Mouse (Mus musculus) intestine, embryonic 14.5 days (tissue): Measurements from ENCODE around the gene Plcb1. TPM values are rescaled to one million over a fixed set of nuclear protein-coding genes. Genes with fewer than 3 reads are reported as not detected.
A peak's percentile ranks its signal among the peaks of the same experiment; 100 is the strongest.

ENCODE experiments used
- ATAC-seq: fragments of 200-750 bp; cut with Nextera tagmentation; replicated peaks from 2 replicates; pipeline ENCODE4 v1.8.0; 2017; ENCODE audit warnings: low read depth, moderate number of reproducible peaks, moderate TSS enrichment, moderate library complexity; ENCODE audit not compliant: low FRiP score, low TSS enrichment
- DNase-seq: peaks from one replicate; pipeline ENCODE4 v3.0.0-alpha.2; 2018; ENCODE audit warnings: low spot score
- H3K27ac ChIP-seq: fragments of 300-500 bp; sonication (generic); 2 replicates; pipeline ENCODE4 v1.5.1; 2014; ENCODE audit warnings: low read depth, mild to moderate bottlenecking, control low read depth
- H3K27me3 ChIP-seq: fragments of 300-500 bp; sonication (generic); replicated peaks from 2 replicates; pipeline ENCODE4 v1.6.1; 2014; ENCODE audit warnings: low read length, control low read depth; ENCODE audit not compliant: control insufficient read depth, insufficient read depth
- H3K36me3 ChIP-seq: fragments of 300-500 bp; sonication (generic); 2 replicates; pipeline ENCODE4 v1.6.1; 2014; ENCODE audit warnings: low read length, control low read depth; ENCODE audit not compliant: control insufficient read depth, insufficient read depth
- H3K4me1 ChIP-seq: fragments of 300-500 bp; sonication (generic); replicated peaks from 2 replicates; pipeline ENCODE4 v1.6.1; 2014; ENCODE audit warnings: low read length, control low read depth, mixed read lengths; ENCODE audit not compliant: control insufficient read depth, insufficient read depth
- H3K4me2 ChIP-seq: fragments of 300-500 bp; sonication (generic); 2 replicates; pipeline ENCODE4 v1.6.1; 2014; ENCODE audit warnings: low read length
- H3K4me3 ChIP-seq: fragments of 300-500 bp; sonication (generic); 2 replicates; pipeline ENCODE4 v1.5.1; 2014; ENCODE audit warnings: low read depth, low read length, control low read depth, mixed read lengths
- H3K9ac ChIP-seq: fragments of 300-500 bp; sonication (generic); 2 replicates; pipeline ENCODE4 v1.6.1; 2014; ENCODE audit warnings: mild to moderate bottlenecking, low read length
- H3K9me3 ChIP-seq: fragments of 300-500 bp; sonication (generic); 2 replicates; pipeline ENCODE4 v1.6.1; 2016; ENCODE audit warnings: low read length, control low read depth; ENCODE audit not compliant: control insufficient read depth
- WGBS: fragments of 180-500 bp; shearing (Covaris S2); extraction: QIAGEN DNeasy Blood & Tissue Kit; methylation state at CpG from one replicate; pipeline ENCODE4 v1.1.7; 2014; 5-methylcytosine and 5-hydroxymethylcytosine counted together
- polyA plus RNA-seq: library from polyadenylated mRNA; unstranded; fragments of >200 nt; fragmentation: Nextera tagmentation; extraction: Ambion mirVana; gene quantifications from 2 replicates; pipeline ENCODE4 v1.2.1, GENCODE M21; 2014

The Plcb1 gene
- polyA plus RNA-seq, 1 experiment from 2014 or later: 14.0 TPM

DNA sequence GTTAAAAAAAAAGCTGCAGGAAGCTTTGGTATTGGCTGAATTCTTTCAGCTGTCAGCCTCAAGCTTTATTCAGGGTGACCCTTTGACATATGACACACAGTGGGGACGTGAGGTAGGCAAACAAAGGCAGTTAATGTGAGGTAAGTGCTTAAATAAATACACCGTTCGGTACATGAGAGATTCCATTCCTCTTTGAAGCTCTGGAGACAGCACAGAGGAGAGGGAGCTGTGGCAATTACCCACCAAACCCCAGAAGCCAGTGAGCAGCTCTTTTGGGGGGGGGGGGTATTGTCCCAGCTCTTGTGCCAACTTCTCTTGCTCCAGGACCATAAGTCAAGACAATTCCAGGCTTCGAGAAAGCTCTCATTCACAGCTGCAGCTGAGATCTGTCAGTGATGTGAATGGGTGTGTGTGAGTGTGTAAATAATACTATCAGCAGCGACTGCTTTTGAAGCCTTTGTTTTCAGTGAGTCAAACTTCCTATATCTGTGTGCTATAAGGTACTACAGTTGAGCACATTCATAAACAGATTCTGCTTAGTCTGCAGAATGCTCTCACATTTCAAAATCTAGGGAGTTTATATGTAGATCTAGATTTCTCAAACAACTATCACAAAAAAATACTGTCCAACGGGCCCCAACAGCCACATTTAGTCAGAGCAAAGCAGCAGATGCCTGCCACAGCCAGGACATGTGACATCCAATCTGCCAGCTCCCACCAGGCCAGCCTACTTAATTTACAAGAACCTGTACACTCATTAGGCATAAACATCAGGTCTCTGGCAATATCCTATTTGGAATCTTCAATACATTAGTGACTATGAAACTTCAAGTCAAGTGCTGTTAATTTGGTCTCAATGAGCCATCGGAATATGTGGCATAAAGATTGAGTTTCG, 40.5 kb downstream of the Plcb1 start:
- H3K27me3 ChIP-seq: no peaks in the 10 kb centered on the region
- 30% methylated on average over 8 of the region's 8 CpGs for WGBS
- peak; percentile 64 for DNase-seq
- 0 out of 2 replicates have a peak overlapping the region, but pooled peaks have one; percentile 18 for H3K4me2 ChIP-seq
- H3K4me1 ChIP-seq: peaks cover 6% of the 10 kb centered on the region; the same call in 1 of the 2 replicates
- no peak overlapping the region for H3K4me3 ChIP-seq
- ATAC-seq: peak; percentile 90
- no peak overlapping the region for H3K9ac ChIP-seq
- H3K36me3 ChIP-seq: no peaks in the 10 kb centered on the region
- H3K27ac ChIP-seq: 0 out of 2 replicates have a peak overlapping the region, but pooled peaks have one; percentile 5
- H3K9me3 ChIP-seq: no peaks in the 10 kb centered on the region

GRCm38 (mm10) chr2:134827778-134828487, 42.1 kb downstream of the Plcb1 start:
- 84% methylated on average over 3 of the region's 3 CpGs for WGBS
- H3K36me3 ChIP-seq: no peaks in the 10 kb centered on the region
- no peak overlapping the region for H3K4me3 ChIP-seq
- H3K27ac ChIP-seq: no peak overlapping the region
- no peak overlapping the region for H3K4me2 ChIP-seq
- ATAC-seq (no peak), DNase-seq (no peak)
- no peak overlapping the region for H3K9ac ChIP-seq
- H3K27me3 ChIP-seq: no peaks in the 10 kb centered on the region
- H3K9me3 ChIP-seq: no peaks in the 10 kb centered on the region
- H3K4me1 ChIP-seq: peaks cover 6% of the 10 kb centered on the region; the same call in 1 of the 2 replicates

DNA sequence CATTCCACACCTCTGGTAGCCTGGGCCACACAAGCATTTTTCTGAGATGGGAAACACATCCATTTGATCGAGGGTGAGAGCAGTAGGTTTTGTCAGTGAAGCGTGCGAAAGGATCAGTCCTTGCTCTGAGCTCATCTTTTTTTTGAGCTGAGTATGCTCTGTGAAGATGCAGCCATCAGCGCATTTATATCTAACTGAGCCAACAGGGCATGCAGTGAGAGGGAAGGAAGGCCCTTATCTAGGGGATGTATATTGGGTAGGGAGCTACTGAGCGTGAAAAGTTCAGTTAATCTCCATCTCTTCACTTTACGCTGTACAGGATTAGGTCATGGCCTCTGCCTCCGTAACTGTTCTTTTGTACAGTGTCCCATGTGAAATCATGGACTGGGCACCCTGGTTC, 46.0 kb downstream of the Plcb1 start:
- Histone ChIP-seq H3K4me2 (no peak overlapping the region), H3K27ac (no peak overlapping the region), H3K9ac (no peak overlapping the region), H3K4me1 (no peaks in the 10 kb centered on the region), H3K9me3 (no peaks in the 10 kb centered on the region), H3K4me3 (no peak overlapping the region), H3K27me3 (no peaks in the 10 kb centered on the region), H3K36me3 (no peaks in the 10 kb centered on the region)
- DNase-seq (no peak), ATAC-seq (no peak)
- WGBS: 92% methylated on average over 7 of the region's 7 CpGs

- Histone ChIP-seq H3K4me3 (no peak overlapping the region), H3K9ac (no peak overlapping the region), H3K9me3 (no peaks in the 10 kb centered on the region), H3K4me1 (no peaks in the 10 kb centered on the region), H3K36me3 (no peaks in the 10 kb centered on the region), H3K4me2 (no peak overlapping the region), H3K27me3 (no peaks in the 10 kb centered on the region), H3K27ac (no peak overlapping the region)
- ATAC-seq (no peak), DNase-seq (no peak)
- 75% methylated on average over 1 of the region's 1 CpGs for WGBS
Observed at GRCm38 (mm10) chr2:134836097-134836496, 50.2 kb downstream of the Plcb1 start.

DNA sequence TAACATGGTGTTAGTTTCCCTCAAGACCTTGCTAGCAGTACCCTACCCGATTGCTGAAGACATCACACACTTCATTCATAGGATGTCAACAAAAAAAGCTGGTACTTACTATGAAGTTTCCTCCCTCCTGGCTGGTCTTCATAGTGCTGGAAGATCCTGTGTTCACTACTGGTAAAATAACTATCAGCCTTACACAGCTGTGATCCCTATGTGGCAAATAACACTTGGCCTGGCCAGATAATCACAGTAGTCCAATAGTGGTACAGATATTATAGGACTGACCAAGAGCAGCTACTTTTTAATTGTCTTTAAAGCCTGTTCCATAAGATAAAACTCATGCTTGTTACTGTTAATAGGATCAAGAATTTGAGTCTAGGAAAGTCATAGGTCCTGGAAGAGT, 52.3 kb downstream of the Plcb1 start:
- no peak for ATAC-seq
- no peaks in the 10 kb centered on the region for H3K4me1 ChIP-seq

DNA sequence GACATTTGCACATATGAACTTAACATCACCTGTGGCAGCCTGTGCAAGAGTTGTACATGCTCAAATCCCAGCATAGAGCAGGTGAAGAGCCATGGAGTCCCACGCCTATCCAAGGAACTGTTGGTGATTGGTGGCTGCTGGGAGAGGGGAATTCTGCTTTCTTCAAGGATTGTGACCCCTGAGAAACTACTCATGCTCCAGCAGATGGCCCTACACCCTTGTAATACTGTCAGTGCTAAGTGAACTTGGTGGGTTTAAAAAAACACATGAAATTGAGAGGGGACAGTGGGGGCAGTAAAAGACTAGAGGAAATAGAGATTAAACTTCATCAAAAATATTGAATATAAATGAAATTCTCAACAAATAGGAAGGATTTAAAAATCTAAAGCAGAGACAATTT, 53.0 kb downstream of the Plcb1 start:
- Histone ChIP-seq H3K4me2 (no peak overlapping the region), H3K27me3 (no peaks in the 10 kb centered on the region), H3K4me1 (no peaks in the 10 kb centered on the region), H3K27ac (no peak overlapping the region), H3K9me3 (no peaks in the 10 kb centered on the region), H3K9ac (no peak overlapping the region), H3K36me3 (no peaks in the 10 kb centered on the region), H3K4me3 (no peak overlapping the region)
- ATAC-seq: no peak
- 72% methylated on average over 1 of the region's 1 CpGs for WGBS
- DNase-seq: no peak

More for the DNA sequence above, 52.3 kb downstream of the Plcb1 start:
- Histone ChIP-seq H3K36me3 (no peaks in the 10 kb centered on the region), H3K27ac (no peak overlapping the region), H3K4me2 (no peak overlapping the region), H3K27me3 (no peaks in the 10 kb centered on the region), H3K9me3 (no peaks in the 10 kb centered on the region), H3K4me3 (no peak overlapping the region), H3K9ac (no peak overlapping the region)
- 74% methylated on average over 1 of the region's 1 CpGs for WGBS
- no peak for DNase-seq

- ATAC-seq: no peak
- DNase-seq: no peak
Observed at GRCm38 (mm10) chr2:134842883-134843282, 57.0 kb downstream of the Plcb1 start.

GRCm38 (mm10) chr2:134844391-134845238, 58.7 kb downstream of the Plcb1 start:
- Histone ChIP-seq H3K4me2 (0 out of 2 replicates have a peak overlapping the region, but pooled peaks have one; percentile 20), H3K4me1 (no peaks in the 10 kb centered on the region), H3K4me3 (no peak overlapping the region), H3K27me3 (no peaks in the 10 kb centered on the region), H3K27ac (peak overlapping the region; percentile 9; the same call in 1 of the 2 replicates), H3K9ac (no peak overlapping the region), H3K9me3 (no peaks in the 10 kb centered on the region), H3K36me3 (no peaks in the 10 kb centered on the region)
- DNase-seq (no peak), ATAC-seq (peak; percentile 85)
- 62% methylated on average over 6 of the region's 6 CpGs for WGBS

More at GRCm38 (mm10) chr2:134842883-134843282, 57.0 kb downstream of the Plcb1 start:
- H3K4me2 ChIP-seq: no peak overlapping the region
- no peaks in the 10 kb centered on the region for H3K36me3 ChIP-seq
- no peaks in the 10 kb centered on the region for H3K9me3 ChIP-seq
- WGBS: 79% methylated on average over 4 of the region's 4 CpGs
- no peak overlapping the region for H3K9ac ChIP-seq
- H3K4me3 ChIP-seq: no peak overlapping the region
- no peak overlapping the region for H3K27ac ChIP-seq
- no peaks in the 10 kb centered on the region for H3K4me1 ChIP-seq
- no peaks in the 10 kb centered on the region for H3K27me3 ChIP-seq
